Mouse (Mus musculus) embryo, embryonic 11.5 days (tissue): ENCODE measurements around the gene Ube2o.

ENCODE experiments used
- DNase-seq: peaks from one replicate; pipeline ENCODE4 v3.0.0-alpha.2; 2012; ENCODE audit warnings: low read depth, low spot score

The Ube2o gene

GRCm38 (mm10) chr11:116580711-116581375 lies 404 bp downstream of the Ube2o start:
- no peak for DNase-seq

GRCm38 (mm10) chr11:116580031-116580652 lies 1.1 kb downstream of the Ube2o start:
- no peak for DNase-seq

- DNase-seq: no peak
Observed at GRCm38 (mm10) chr11:116579280-116579679, 2.0 kb downstream of the Ube2o start.

- DNase-seq: no peak
Observed at GRCm38 (mm10) chr11:116575396-116575795, 5.9 kb downstream of the Ube2o start.

- DNase-seq: no peak
Observed at GRCm38 (mm10) chr11:116574982-116575381, 6.3 kb downstream of the Ube2o start.

GRCm38 (mm10) chr11:116574486-116574885 lies 6.8 kb downstream of the Ube2o start:
- DNase-seq: no peak

- DNase-seq: no peak
Observed at GRCm38 (mm10) chr11:116572756-116573543, 8.3 kb downstream of the Ube2o start.

- DNase-seq: no peak
Observed at GRCm38 (mm10) chr11:116571767-116572679, 9.2 kb downstream of the Ube2o start.

GRCm38 (mm10) chr11:116570821-116571220 lies 10.4 kb downstream of the Ube2o start:
- no peak for DNase-seq

GRCm38 (mm10) chr11:116567531-116567930 lies 13.7 kb downstream of the Ube2o start:
- DNase-seq: no peak

- no peak for DNase-seq
Observed at GRCm38 (mm10) chr11:116565283-116566041, 15.8 kb downstream of the Ube2o start.

GRCm38 (mm10) chr11:116556308-116556707 lies 24.9 kb downstream of the Ube2o start:
- DNase-seq: no peak

- no peak for DNase-seq
Observed at GRCm38 (mm10) chr11:116555572-116555971, 25.7 kb downstream of the Ube2o start.

- no peak for DNase-seq
Observed at GRCm38 (mm10) chr11:116554171-116554878, 26.9 kb downstream of the Ube2o start.

- DNase-seq: no peak
Observed at GRCm38 (mm10) chr11:116552194-116552593, 29.1 kb downstream of the Ube2o start.

- DNase-seq: no peak
Observed at GRCm38 (mm10) chr11:116550748-116551147, 30.5 kb downstream of the Ube2o start.

- no peak for DNase-seq
Observed at GRCm38 (mm10) chr11:116549273-116550038, 31.8 kb downstream of the Ube2o start.

GRCm38 (mm10) chr11:116548780-116549179 lies 32.5 kb downstream of the Ube2o start:
- DNase-seq: no peak

- DNase-seq: no peak
Observed at GRCm38 (mm10) chr11:116547296-116548060, 33.8 kb downstream of the Ube2o start.
